Mouse (Mus musculus) limb, embryonic 11.5 days (tissue): ENCODE data around the gene Mef2b. TPM values are rescaled to one million over a fixed set of nuclear protein-coding genes. Genes with fewer than 3 reads are reported as not detected.

Experiments used
- ATAC-seq: fragments of 200-750 bp; cut with Nextera tagmentation; 2 replicates; pipeline ENCODE4 v1.8.0; 2017; ENCODE audit warnings: low read depth; ENCODE audit not compliant: insufficient number of reproducible peaks, low FRiP score, low TSS enrichment
- DNase-seq: peaks from one replicate; pipeline ENCODE4 v3.0.0-alpha.2; 2015; ENCODE audit warnings: low spot score
- H3K27ac ChIP-seq: fragments of 300-500 bp; sonication (generic); replicated peaks from 2 replicates; pipeline ENCODE4 v1.5.1; 2014; ENCODE audit warnings: low read depth, mild to moderate bottlenecking, low read length
- H3K27me3 ChIP-seq: fragments of 300-500 bp; sonication (generic); 2 replicates; pipeline ENCODE4 v1.6.1; 2014; ENCODE audit warnings: mild to moderate bottlenecking, low read length, mixed read lengths; ENCODE audit not compliant: control insufficient read depth, insufficient read depth
- H3K36me3 ChIP-seq: fragments of 300-500 bp; sonication (generic); 2 replicates; pipeline ENCODE4 v1.6.1; 2014; ENCODE audit warnings: mild to moderate bottlenecking, low read length, moderate library complexity, mixed read lengths; ENCODE audit not compliant: control insufficient read depth, insufficient read depth
- H3K4me1 ChIP-seq: fragments of 300-500 bp; sonication (generic); 2 replicates; pipeline ENCODE4 v1.6.1; 2014; ENCODE audit warnings: low read length, mixed read lengths; ENCODE audit not compliant: control insufficient read depth, insufficient read depth
- H3K4me2 ChIP-seq: fragments of 300-500 bp; sonication (generic); 2 replicates; pipeline ENCODE4 v1.6.1; 2014; ENCODE audit warnings: low read depth, mild to moderate bottlenecking, moderate library complexity; ENCODE audit not compliant: severe bottlenecking
- H3K4me3 ChIP-seq: fragments of 300-500 bp; sonication (generic); 2 replicates; pipeline ENCODE4 v1.5.1; 2014; ENCODE audit warnings: low read depth, low read length
- H3K9ac ChIP-seq: fragments of 300-500 bp; sonication (generic); 2 replicates; pipeline ENCODE4 v1.6.1; 2014; ENCODE audit warnings: mild to moderate bottlenecking, low read length
- H3K9me3 ChIP-seq: fragments of 300-500 bp; sonication (generic); 2 replicates; pipeline ENCODE4 v1.6.1; 2016; ENCODE audit warnings: low read length; ENCODE audit not compliant: control insufficient read depth
- WGBS: fragments of 180-500 bp; shearing (Covaris S2); extraction: QIAGEN DNeasy Blood & Tissue Kit; methylation state at CpG from one replicate; pipeline ENCODE4 v1.1.7; 2014; 5-methylcytosine and 5-hydroxymethylcytosine counted together
- polyA plus RNA-seq: library from polyadenylated mRNA; unstranded; fragments of >200 nt; fragmentation: Nextera tagmentation; extraction: Ambion mirVana; gene quantifications from 2 replicates; pipeline ENCODE4 v1.2.1, GENCODE M21; 2014

Mef2b gene
- 0.40 and 0.41 TPM in 2 replicates for polyA plus RNA-seq

DNA sequence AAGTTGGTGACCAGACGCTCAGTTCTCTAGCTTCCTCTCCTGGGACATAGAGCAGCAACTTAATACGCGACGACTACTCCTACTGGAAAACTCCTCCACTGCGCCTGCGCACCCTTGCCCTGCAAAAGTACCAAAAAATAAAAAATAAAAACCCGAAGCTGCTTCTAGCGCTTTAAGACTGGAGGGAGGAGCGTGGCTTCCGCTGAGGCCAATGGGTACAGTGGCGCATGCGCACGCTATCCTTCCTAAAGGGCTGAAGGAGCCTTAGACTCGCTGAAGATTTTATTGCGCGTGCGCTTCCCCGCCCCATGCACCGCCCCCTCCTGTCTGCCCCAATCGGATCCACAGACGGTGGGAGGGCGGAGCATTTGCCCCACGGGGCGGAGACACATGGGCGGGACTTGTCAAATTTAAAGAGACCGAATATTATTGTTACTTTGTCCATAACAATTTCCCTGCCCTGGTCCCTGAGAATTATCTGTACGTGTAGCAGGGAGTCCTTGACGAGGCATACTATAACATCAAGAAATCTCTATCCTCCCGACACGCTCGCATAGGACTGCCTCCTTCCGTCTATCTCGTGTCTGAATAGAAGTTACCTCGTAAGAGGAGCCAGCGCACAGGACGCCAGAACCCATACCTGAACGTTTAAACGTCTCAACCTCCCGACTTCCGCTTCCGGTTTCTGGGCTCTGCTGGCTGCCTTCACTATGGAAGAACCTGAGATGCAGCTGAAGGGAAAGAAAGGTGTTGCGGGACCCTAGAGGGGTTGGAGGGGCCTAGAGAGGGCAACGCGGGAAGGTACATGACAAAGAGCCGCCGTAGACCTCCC lies at the start of gene Mef2b, which contains the start of the genes Rfxank and Borcs8:
TSS of gene Mef2b (plus strand) at position 686 of the 832 bp plus-strand sequence.
TSS of gene Rfxank (minus strand) at position 129 of the 832 bp plus-strand sequence.
TSS of gene Borcs8 (plus strand) at position 474 of the 832 bp plus-strand sequence.
- no peaks in the 10 kb centered on the region for H3K9me3 ChIP-seq
- H3K36me3 ChIP-seq = peaks cover 5% of the 10 kb centered on the region

GRCm38 (mm10) chr8:70092786-70093185 lies 46.7 kb upstream of the Mef2b start:
- Histone ChIP-seq H3K4me1 (peaks cover 4% of the 10 kb centered on the region; the same call in 1 of the 2 replicates), H3K9me3 (no peaks in the 10 kb centered on the region), H3K4me2 (no peak overlapping the region), H3K27me3 (peaks cover 27% of the 10 kb centered on the region), H3K4me3 (no peak overlapping the region), H3K36me3 (no peaks in the 10 kb centered on the region), H3K27ac (no peak overlapping the region), H3K9ac (no peak overlapping the region)
- ATAC-seq = no peak
- 49% methylated on average over 8 of the region's 8 CpGs for WGBS
- DNase-seq = no peak

More for the DNA sequence above, at the start of gene Mef2b, which contains the start of the genes Rfxank and Borcs8:
- Histone ChIP-seq H3K27me3 (no peaks in the 10 kb centered on the region), H3K4me1 (peaks cover 13% of the 10 kb centered on the region), H3K4me2 (peak within 1 kb of the TSS; percentile 79), H3K9ac (peak within 1 kb of the TSS; percentile 82), H3K4me3 (peak within 1 kb of the TSS; percentile 75), H3K27ac (peak within 1 kb of the TSS; percentile 71; the same call in 1 of the 2 replicates)
- peak; percentile 95 for ATAC-seq
- under 1% methylated on average over 46 of the region's 46 CpGs for WGBS
- DNase-seq = peak; percentile 99

DNA sequence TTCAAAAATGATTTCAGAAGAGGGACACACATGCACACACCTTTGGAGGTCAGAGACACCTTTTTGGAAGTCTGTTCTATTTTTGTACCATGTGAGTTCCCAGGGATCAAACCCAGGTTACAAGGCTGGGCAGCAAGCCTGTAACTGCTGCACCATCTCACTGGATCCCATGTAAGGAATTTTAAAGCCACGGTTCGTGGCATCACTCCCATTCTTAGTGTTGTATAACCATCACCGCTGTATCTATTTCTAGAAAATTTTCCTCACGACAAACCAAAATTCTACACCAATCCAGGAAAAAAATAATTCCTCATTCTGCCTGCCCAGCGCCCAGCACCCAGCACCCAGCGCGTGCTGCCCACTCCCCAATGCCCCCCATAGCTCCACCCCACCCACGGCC lies 40.2 kb upstream of the Mef2b start:
- no peaks in the 10 kb centered on the region for H3K9me3 ChIP-seq
- no peaks in the 10 kb centered on the region for H3K36me3 ChIP-seq
- no peak overlapping the region for H3K4me3 ChIP-seq
- DNase-seq (no peak), ATAC-seq (no peak)
- WGBS = 70% methylated on average over 8 of the region's 8 CpGs
- H3K9ac ChIP-seq = no peak overlapping the region
- no peak overlapping the region for H3K4me2 ChIP-seq
- H3K27ac ChIP-seq = no peak overlapping the region
- H3K27me3 ChIP-seq = no peaks in the 10 kb centered on the region
- H3K4me1 ChIP-seq = no peaks in the 10 kb centered on the region

DNA sequence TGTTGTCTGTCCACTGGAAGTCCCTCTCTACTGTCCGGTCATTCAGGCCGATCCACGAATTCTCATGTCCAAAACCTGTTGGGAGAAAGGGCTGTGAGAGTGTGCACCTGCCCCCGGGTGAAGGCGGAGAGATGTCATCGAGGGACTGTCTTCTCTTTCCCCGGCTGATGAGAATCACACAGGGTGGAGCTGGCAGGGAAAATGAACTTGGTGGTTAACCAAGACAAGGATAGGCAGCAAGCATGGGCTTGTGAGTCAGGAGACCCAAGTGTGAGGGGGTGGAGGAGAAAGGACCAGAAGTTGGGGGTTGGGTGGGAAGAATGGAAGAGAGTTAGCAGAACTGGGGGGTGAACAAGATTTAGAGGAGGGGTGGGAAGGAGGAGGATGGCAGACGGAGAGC lies 39.3 kb upstream of the Mef2b start:
- Histone ChIP-seq H3K4me3 (no peak overlapping the region), H3K27ac (no peak overlapping the region), H3K9me3 (no peaks in the 10 kb centered on the region), H3K4me2 (no peak overlapping the region), H3K9ac (no peak overlapping the region), H3K27me3 (no peaks in the 10 kb centered on the region), H3K36me3 (no peaks in the 10 kb centered on the region), H3K4me1 (no peaks in the 10 kb centered on the region)
- 81% methylated on average over 8 of the region's 8 CpGs for WGBS
- ATAC-seq (no peak), DNase-seq (no peak)

- no peak overlapping the region for H3K9ac ChIP-seq
- H3K9me3 ChIP-seq = no peaks in the 10 kb centered on the region
- 21% methylated on average over 6 of the region's 6 CpGs for WGBS
- H3K4me3 ChIP-seq = no peak overlapping the region
- no peaks in the 10 kb centered on the region for H3K36me3 ChIP-seq
- DNase-seq = no peak
- no peak overlapping the region for H3K27ac ChIP-seq
- H3K4me1 ChIP-seq = no peaks in the 10 kb centered on the region
- H3K27me3 ChIP-seq = peaks cover 3% of the 10 kb centered on the region; the same call in 1 of the 2 replicates
- no peak overlapping the region for H3K4me2 ChIP-seq
- ATAC-seq = no peak
Observed at GRCm38 (mm10) chr8:70104506-70104905, 35.0 kb upstream of the Mef2b start.

DNA sequence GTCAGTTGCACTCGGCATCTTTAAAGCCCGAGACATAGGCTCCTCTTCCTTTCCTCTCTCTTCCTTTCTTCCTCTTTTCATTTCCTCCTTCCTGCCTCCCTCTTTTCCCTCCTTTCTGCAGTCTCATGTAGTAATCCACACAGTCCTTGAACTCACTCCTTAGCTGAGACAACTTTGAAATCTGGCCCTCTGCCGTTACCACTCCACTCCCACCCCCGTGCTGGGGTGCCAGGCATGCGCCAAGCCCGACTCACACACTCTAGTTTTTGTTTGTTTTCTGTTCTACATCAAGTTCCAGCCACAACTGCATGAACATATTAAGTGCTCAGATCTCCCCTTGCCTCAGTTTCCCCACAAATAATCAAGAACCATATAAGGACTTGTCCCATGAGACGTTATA lies 34.6 kb upstream of the Mef2b start:
- WGBS = 79% methylated on average over 7 of the region's 7 CpGs
- Histone ChIP-seq H3K4me1 (no peaks in the 10 kb centered on the region), H3K4me3 (no peak overlapping the region), H3K9me3 (no peaks in the 10 kb centered on the region), H3K9ac (no peak overlapping the region), H3K27me3 (peaks cover 3% of the 10 kb centered on the region), H3K27ac (no peak overlapping the region), H3K36me3 (no peaks in the 10 kb centered on the region), H3K4me2 (no peak overlapping the region)
- DNase-seq = no peak
- no peak for ATAC-seq

GRCm38 (mm10) chr8:70110451-70110850 lies 29.1 kb upstream of the Mef2b start:
- ATAC-seq (no peak), DNase-seq (no peak)
- Histone ChIP-seq H3K36me3 (no peaks in the 10 kb centered on the region), H3K4me1 (no peaks in the 10 kb centered on the region), H3K27ac (no peak overlapping the region), H3K4me3 (no peak overlapping the region), H3K4me2 (no peak overlapping the region), H3K9me3 (no peaks in the 10 kb centered on the region; the same call in 1 of the 2 replicates), H3K9ac (no peak overlapping the region), H3K27me3 (peaks cover 55% of the 10 kb centered on the region)
- 96% methylated on average over 2 of the region's 2 CpGs for WGBS

GRCm38 (mm10) chr8:70111192-70111795 lies 28.2 kb upstream of the Mef2b start:
- ATAC-seq = no peak
- peaks cover 56% of the 10 kb centered on the region for H3K27me3 ChIP-seq
- WGBS = 42% methylated on average over 23 of the region's 23 CpGs
- no peaks in the 10 kb centered on the region for H3K36me3 ChIP-seq
- no peak for DNase-seq
- no peak overlapping the region for H3K4me3 ChIP-seq
- H3K4me1 ChIP-seq = no peaks in the 10 kb centered on the region
- H3K9me3 ChIP-seq = no peaks in the 10 kb centered on the region; the same call in 1 of the 2 replicates
- no peak overlapping the region for H3K4me2 ChIP-seq
- H3K27ac ChIP-seq = no peak overlapping the region
- no peak overlapping the region for H3K9ac ChIP-seq
